Mouse (Mus musculus): ENCODE measurements around the gene Itga9.

Gene Itga9

GRCm38 (mm10) chr9:118881946-118882284 lies 275.4 kb downstream of the Itga9 start:
- no peak for DNase-seq

- DNase-seq = no peak
Measured at GRCm38 (mm10) chr9:118883150-118883549, 276.7 kb downstream of the Itga9 start.

GRCm38 (mm10) chr9:118885785-118886184 lies 279.3 kb downstream of the Itga9 start:
- DNase-seq = peak in 1 of 2 experiments; percentile 71

GRCm38 (mm10) chr9:118887201-118887600 lies 280.7 kb downstream of the Itga9 start:
- peak in 1 of 2 experiments; percentile 29 for DNase-seq

- DNase-seq = peak in 1 of 2 experiments; percentile 14
Measured at GRCm38 (mm10) chr9:118887734-118888133, 281.2 kb downstream of the Itga9 start.

GRCm38 (mm10) chr9:118890149-118890548 lies 283.7 kb downstream of the Itga9 start:
- DNase-seq = no peak

- DNase-seq = peak in 1 of 2 experiments; percentile 53
Measured at GRCm38 (mm10) chr9:118890645-118891044, 284.2 kb downstream of the Itga9 start.

- no peak for DNase-seq
Measured at GRCm38 (mm10) chr9:118891068-118891467, 284.6 kb downstream of the Itga9 start.

GRCm38 (mm10) chr9:118891593-118891992 lies 285.1 kb downstream of the Itga9 start:
- DNase-seq = peak in 1 of 2 experiments; percentile 58

- DNase-seq = no peak
Measured at GRCm38 (mm10) chr9:118895101-118895500, 288.6 kb downstream of the Itga9 start.

- peak in 1 of 2 experiments; percentile 16 for DNase-seq
Measured at GRCm38 (mm10) chr9:118900677-118901076, 294.2 kb downstream of the Itga9 start.

GRCm38 (mm10) chr9:118901917-118902316 lies 295.4 kb downstream of the Itga9 start:
- peak in 1 of 2 experiments; percentile 14 for DNase-seq

GRCm38 (mm10) chr9:118907934-118908620 lies 301.6 kb downstream of the Itga9 start:
- DNase-seq = peak; percentile 85 to 88

GRCm38 (mm10) chr9:118913048-118913447 lies 306.6 kb downstream of the Itga9 start:
- peak in 1 of 2 experiments; percentile 24 for DNase-seq

GRCm38 (mm10) chr9:118913613-118914012 lies 307.1 kb downstream of the Itga9 start:
- peak in 1 of 2 experiments; percentile 15 for DNase-seq

GRCm38 (mm10) chr9:118914589-118914988 lies 308.1 kb downstream of the Itga9 start:
- DNase-seq = peak in 1 of 2 experiments; percentile 21

GRCm38 (mm10) chr9:118915290-118915689 lies 308.8 kb downstream of the Itga9 start:
- peak; percentile 24 to 58 for DNase-seq

- peak in 1 of 2 experiments; percentile 65 for DNase-seq
Measured at GRCm38 (mm10) chr9:118919672-118920186, 313.2 kb downstream of the Itga9 start.

- peak; percentile 85 to 89 for DNase-seq
Measured at GRCm38 (mm10) chr9:118920798-118921515, 314.5 kb downstream of the Itga9 start.

GRCm38 (mm10) chr9:118921926-118922325 lies 315.4 kb downstream of the Itga9 start:
- DNase-seq = no peak

GRCm38 (mm10) chr9:118924554-118925085 lies 318.1 kb downstream of the Itga9 start:
- peak in 1 of 2 experiments; percentile 21 for DNase-seq

GRCm38 (mm10) chr9:118925286-118926110 lies 319.0 kb downstream of the Itga9 start:
- DNase-seq = peak; percentile 97 to 98

All from lung, postnatal 4 days (tissue).